Mouse (Mus musculus) spleen, adult 2 months (tissue): ENCODE results near the gene Thsd1.

ENCODE experiments used
- CTCF ChIP-seq: fragments of 200-500 bp; IDR thresholded peaks from 2 replicates; pipeline ENCODE4 v1.5.1; 2011; ENCODE audit warnings: mild to moderate bottlenecking, inconsistent platforms; ENCODE audit not compliant: insufficient read depth, insufficient read length, insufficient replicate concordance; ENCODE audit errors: extremely low read depth
- POLR2A ChIP-seq: fragments of 200-500 bp; IDR thresholded peaks from 2 replicates; pipeline ENCODE4 v1.6.1; 2011; ENCODE audit warnings: low read depth, low read length, inconsistent platforms

GRCm38 (mm10) chr8:22226361-22226760 is 752 bp upstream of the Thsd1 start:
- TF ChIP-seq POLR2A (no peak), CTCF (no peak)
